Mouse (Mus musculus) layer of hippocampus, postnatal 10 days (tissue): ENCODE measurements around the gene Mtmr11. TPM values are rescaled to one million over a fixed set of nuclear protein-coding genes. Genes with fewer than 3 reads are reported as not detected.
A peak's percentile ranks its signal among the peaks of the same experiment; 100 is the strongest.

Experiments used
- DNase-seq, 2 experiments: peaks; one replicate each; pipeline ENCODE4 v3.0.0; 2021; ENCODE audit warnings: low spot score in 2 of 2
- microRNA-seq, 2 experiments: library from miRNA; unstranded; fragments of <30 nt; microRNA quantifications; one replicate each; pipeline ENCODE4 v1.2.0; 2021
- total RNA-seq, 2 experiments: library from RNA; stranded (reverse); gene quantifications; 2 replicates each; pipeline ENCODE4 v1.2.3; 2021

Gene Mtmr11
- total RNA-seq, 2 experiments from 2014 or later, result 5.5 to 9.2 TPM

GRCm38 (mm10) chr3:96199731-96200130 lies 37.9 kb downstream of the Mtmr11 start:
- no peak for DNase-seq

- DNase-seq, result no peak
Observed at GRCm38 (mm10) chr3:96207819-96208218, 46.0 kb downstream of the Mtmr11 start.

- DNase-seq, result no peak
Observed at GRCm38 (mm10) chr3:96209242-96209641, 47.4 kb downstream of the Mtmr11 start.

GRCm38 (mm10) chr3:96219191-96219641 lies 57.4 kb downstream of the Mtmr11 start:
- DNase-seq, result no peak

GRCm38 (mm10) chr3:96219661-96220130 lies 57.9 kb downstream of the Mtmr11 start, which contains the start of the genes Bola1 and Hist2h2ab:
Gene Bola1, minus strand, starts transcription at chr3:96219709.
Gene Hist2h2ab, plus strand, starts transcription at chr3:96219865.
- DNase-seq, result peak; percentile 73 to 82

- peak in 1 of 2 experiments; percentile 69 for DNase-seq
Observed at GRCm38 (mm10) chr3:96220131-96220764, 58.4 kb downstream of the Mtmr11 start.

GRCm38 (mm10) chr3:96220765-96221639 lies 59.2 kb downstream of the Mtmr11 start, which contains the start of the genes Hist2h2ac and Hist2h2be:
Gene Hist2h2ac, minus strand, starts transcription at chr3:96220880.
Gene Hist2h2be, plus strand, starts transcription at chr3:96221119.
- peak; percentile 59 to 81 for DNase-seq

Small RNAs within 50 kb of the gene (microRNA-seq; reads per million reads assigned to microRNA genes)
- 0 reads per million in 2 experiments for gene Gm44492

Other genes starting within 250 kb of the Mtmr11 start
- gene Anp32e, start 232.8 kb upstream of the Mtmr11 start, total RNA-seq, result 100 to 1,000 TPM; 103 to 105 TPM
- gene Plekho1, start 166.0 kb upstream of the Mtmr11 start, total RNA-seq, result 10 to 100 TPM; 50.2 to 56.5 TPM
- gene Vps45, start 103.5 kb upstream of the Mtmr11 start, total RNA-seq, result 10 to 100 TPM; 41.9 to 42.2 TPM
- gene Otud7b, start 57.5 kb upstream of the Mtmr11 start, total RNA-seq, result 10 to 100 TPM; 17.7 to 21.0 TPM
- gene Sf3b4, start 10.3 kb downstream of the Mtmr11 start, total RNA-seq, result 10 to 100 TPM; 54.3 to 55.7 TPM
- 100 to 1,000 TPM; 317 to 343 TPM for gene Sv2a, start 19.1 kb downstream of the Mtmr11 start, total RNA-seq
- 10 to 100 TPM; 20.9 to 22.8 TPM for gene Bola1, start 57.7 kb downstream of the Mtmr11 start, total RNA-seq
- 10 to 100 TPM; 16.7 to 16.8 TPM for gene Hist2h2ab, start 57.9 kb downstream of the Mtmr11 start, total RNA-seq
- 10 to 100 TPM; 42.5 to 52.0 TPM for gene Hist2h2ac, start 58.9 kb downstream of the Mtmr11 start, total RNA-seq
- 1 to 10 TPM; 3.9 TPM for gene Hist2h2be, start 59.1 kb downstream of the Mtmr11 start, total RNA-seq
- 10 to 100 TPM; 18.2 to 19.1 TPM for gene Hist2h3c2, start 77.1 kb downstream of the Mtmr11 start, total RNA-seq
- gene Hist2h2aa2, start 78.3 kb downstream of the Mtmr11 start, total RNA-seq, result 100 to 1,000 TPM; 287 to 323 TPM
- gene Hist2h2aa1, start 83.5 kb downstream of the Mtmr11 start, total RNA-seq, result 10 to 100 TPM in 1 of 2 experiments, 1 to 10 TPM in 1; 6.0 to 16.1 TPM
- gene Hist2h3c1, start 84.7 kb downstream of the Mtmr11 start, total RNA-seq, result not detected
- gene Hist2h4, start 101.3 kb downstream of the Mtmr11 start, total RNA-seq, result 10 to 100 TPM; 32.6 to 33.2 TPM
- gene Hist2h3b, start 106.7 kb downstream of the Mtmr11 start, total RNA-seq, result 100 to 1,000 TPM; 161 to 165 TPM
- gene Hist2h2bb, start 107.7 kb downstream of the Mtmr11 start, total RNA-seq, result 100 to 1,000 TPM; 211 to 217 TPM
- gene Fcgr1, start 132.0 kb downstream of the Mtmr11 start, total RNA-seq, result 1 to 10 TPM; 1.9 TPM